Mouse (Mus musculus) hindbrain, postnatal 0 days (tissue): ENCODE measurements around the gene Trappc3l. TPM values are rescaled to one million over a fixed set of nuclear protein-coding genes. Genes with fewer than 3 reads are reported as not detected.
A peak's percentile ranks its signal among the peaks of the same experiment; 100 is the strongest.

Source experiments
- ATAC-seq: fragments of 200-750 bp; cut with Nextera tagmentation; 2 replicates; pipeline ENCODE4 v1.8.0; 2017; ENCODE audit warnings: mild to moderate bottlenecking, moderate TSS enrichment, moderate library complexity
- DNase-seq: peaks from one replicate; pipeline ENCODE4 v3.0.0-alpha.2; 2015; ENCODE audit warnings: low spot score
- H3K27ac ChIP-seq: fragments of 300-500 bp; sonication (generic); 2 replicates; pipeline ENCODE4 v1.5.1; 2014; ENCODE audit warnings: mild to moderate bottlenecking
- H3K27me3 ChIP-seq: fragments of 300-500 bp; sonication (generic); 2 replicates; pipeline ENCODE4 v1.6.1; 2014; ENCODE audit warnings: low read length, mixed read lengths; ENCODE audit not compliant: insufficient read depth
- H3K36me3 ChIP-seq: fragments of 300-500 bp; sonication (generic); 2 replicates; pipeline ENCODE4 v1.6.1; 2014; ENCODE audit warnings: low read length, mixed read lengths; ENCODE audit not compliant: insufficient read depth
- H3K4me1 ChIP-seq: fragments of 300-500 bp; sonication (generic); 2 replicates; pipeline ENCODE4 v1.6.1; 2014; ENCODE audit warnings: antibody characterized with exemption, low read length, mixed read lengths; ENCODE audit not compliant: insufficient read depth
- H3K4me2 ChIP-seq: fragments of 300-500 bp; sonication (generic); 2 replicates; pipeline ENCODE4 v1.6.1; 2014; ENCODE audit warnings: low read depth, mild to moderate bottlenecking, low read length, moderate library complexity, mixed read lengths
- H3K4me3 ChIP-seq: fragments of 300-500 bp; sonication (generic); 2 replicates; pipeline ENCODE4 v1.5.1; 2014; ENCODE audit warnings: low read length
- H3K9ac ChIP-seq: fragments of 300-500 bp; sonication (generic); replicated peaks from 2 replicates; pipeline ENCODE4 v1.6.1; 2014; ENCODE audit warnings: mild to moderate bottlenecking, low read length, moderate library complexity, mixed read lengths
- H3K9me3 ChIP-seq: fragments of 300-500 bp; sonication (generic); 2 replicates; pipeline ENCODE4 v1.6.1; 2016; ENCODE audit warnings: low read length, mixed read lengths
- CTCF ChIP-seq: IDR thresholded peaks from 2 replicates; pipeline ENCODE4 v1.5.1; 2016; ENCODE audit warnings: antibody characterized with exemption, control low read depth, low read depth
- WGBS: fragments of 180-500 bp; shearing (Covaris S2); extraction: QIAGEN DNeasy Blood & Tissue Kit; methylation state at CpG from one replicate; pipeline ENCODE4 v1.1.7; 2014; 5-methylcytosine and 5-hydroxymethylcytosine counted together
- polyA plus RNA-seq: library from polyadenylated mRNA; unstranded; fragments of >200 nt; fragmentation: Nextera tagmentation; extraction: Ambion mirVana; gene quantifications from 2 replicates; pipeline ENCODE4 v1.2.1, GENCODE M21; 2015
- total RNA-seq: library from RNA; depleted of rRNA; stranded (reverse); fragments of >200 nt; gene quantifications from 2 replicates; pipeline ENCODE4 v1.2.3, GENCODE M21; 2014

Trappc3l gene
- total and polyA plus RNA-seq, 2 experiments from 2014 or later, result not detected

GRCm38 (mm10) chr10:34117131-34117530, 79.7 kb downstream of the Trappc3l start:
- no peak overlapping the region for H3K9ac ChIP-seq
- no peak overlapping the region for H3K27ac ChIP-seq
- H3K4me3 ChIP-seq, result no peak overlapping the region
- H3K9me3 ChIP-seq, result no peaks in the 10 kb centered on the region
- no peak for DNase-seq
- TF ChIP-seq CTCF, result no peak
- WGBS, result 66% methylated on average over 3 of the region's 3 CpGs
- H3K36me3 ChIP-seq, result no peaks in the 10 kb centered on the region
- H3K4me1 ChIP-seq, result no peaks in the 10 kb centered on the region
- no peaks in the 10 kb centered on the region for H3K27me3 ChIP-seq
- no peak for ATAC-seq
- no peak overlapping the region for H3K4me2 ChIP-seq

- DNase-seq (no peak), ATAC-seq (no peak)
- Histone ChIP-seq H3K36me3 (no peaks in the 10 kb centered on the region), H3K27ac (no peak overlapping the region), H3K4me2 (no peak overlapping the region), H3K4me1 (no peaks in the 10 kb centered on the region), H3K4me3 (no peak overlapping the region), H3K9ac (no peak overlapping the region), H3K27me3 (no peaks in the 10 kb centered on the region), H3K9me3 (no peaks in the 10 kb centered on the region)
- no peak for TF ChIP-seq CTCF
Measured at GRCm38 (mm10) chr10:34117770-34118169, 80.4 kb downstream of the Trappc3l start.

GRCm38 (mm10) chr10:34118421-34118820, 81.0 kb downstream of the Trappc3l start:
- no peak for ATAC-seq

GRCm38 (mm10) chr10:34127392-34128378, 90.3 kb downstream of the Trappc3l start, which contains the start of gene Calhm6:
TSS of gene Calhm6 (minus strand) at chr10:34127984.
- no peaks in the 10 kb centered on the region for H3K4me1 ChIP-seq
- H3K9ac ChIP-seq, result peak within 1 kb of the TSS; percentile 51
- 19% methylated on average over 44 of the region's 44 CpGs for WGBS
- H3K9me3 ChIP-seq, result no peaks in the 10 kb centered on the region
- peak within 1 kb of the TSS; percentile 50 for H3K4me3 ChIP-seq
- peak; percentile 89 for ATAC-seq
- no peaks in the 10 kb centered on the region for H3K27me3 ChIP-seq
- peak; percentile 63 for DNase-seq
- H3K4me2 ChIP-seq, result peak within 1 kb of the TSS; percentile 74
- no peak for TF ChIP-seq CTCF
- no peaks in the 10 kb centered on the region for H3K36me3 ChIP-seq
- no peak within 1 kb of the TSS for H3K27ac ChIP-seq

More at GRCm38 (mm10) chr10:34118421-34118820, 81.0 kb downstream of the Trappc3l start:
- Histone ChIP-seq H3K36me3 (no peaks in the 10 kb centered on the region), H3K9ac (no peak overlapping the region), H3K4me3 (no peak overlapping the region), H3K4me1 (no peaks in the 10 kb centered on the region), H3K4me2 (no peak overlapping the region), H3K27ac (no peak overlapping the region), H3K27me3 (no peaks in the 10 kb centered on the region), H3K9me3 (no peaks in the 10 kb centered on the region)
- DNase-seq, result no peak
- no peak for TF ChIP-seq CTCF
- WGBS, result 92% methylated on average over 2 of the region's 2 CpGs

GRCm38 (mm10) chr10:34128391-34128790, 91.0 kb downstream of the Trappc3l start:
- DNase-seq (no peak), ATAC-seq (no peak)
- 76% methylated on average over 6 of the region's 6 CpGs for whole genome bisulfite sequencing
- Histone ChIP-seq H3K36me3 (no peaks in the 10 kb centered on the region), H3K27me3 (no peaks in the 10 kb centered on the region), H3K4me1 (no peaks in the 10 kb centered on the region), H3K4me2 (no peak overlapping the region), H3K9ac (no peak overlapping the region), H3K4me3 (no peak overlapping the region), H3K9me3 (no peaks in the 10 kb centered on the region), H3K27ac (no peak overlapping the region)
- no peak for TF ChIP-seq CTCF

GRCm38 (mm10) chr10:34131356-34131755, 94.0 kb downstream of the Trappc3l start:
- no peak for DNase-seq
- 82% methylated on average over 2 of the region's 2 CpGs for WGBS

GRCm38 (mm10) chr10:34136432-34136831, 99.0 kb downstream of the Trappc3l start:
- Histone ChIP-seq H3K27me3 (no peaks in the 10 kb centered on the region), H3K4me2 (no peak overlapping the region), H3K9me3 (no peaks in the 10 kb centered on the region), H3K9ac (no peak overlapping the region), H3K36me3 (no peaks in the 10 kb centered on the region), H3K27ac (no peak overlapping the region), H3K4me1 (no peaks in the 10 kb centered on the region), H3K4me3 (no peak overlapping the region)
- ATAC-seq (no peak), DNase-seq (no peak)
- 10% methylated on average over 6 of the region's 6 CpGs for WGBS
- TF ChIP-seq CTCF, result no peak

More at GRCm38 (mm10) chr10:34131356-34131755, 94.0 kb downstream of the Trappc3l start:
- H3K4me3 ChIP-seq, result no peak overlapping the region
- no peak for ATAC-seq
- H3K4me2 ChIP-seq, result no peak overlapping the region
- H3K27me3 ChIP-seq, result no peaks in the 10 kb centered on the region
- H3K36me3 ChIP-seq, result no peaks in the 10 kb centered on the region
- TF ChIP-seq CTCF, result no peak
- H3K27ac ChIP-seq, result no peak overlapping the region
- no peaks in the 10 kb centered on the region for H3K9me3 ChIP-seq
- H3K4me1 ChIP-seq, result no peaks in the 10 kb centered on the region
- H3K9ac ChIP-seq, result no peak overlapping the region
